Mouse (Mus musculus) ovary, adult 18-20 months (tissue): ENCODE data around the gene Pklr.

Experiments used
- DNase-seq: peaks from one replicate; pipeline ENCODE4 v3.0.0; 2022; ENCODE audit warnings: low spot score, mixed read lengths

Gene Pklr

GRCm38 (mm10) chr3:89163643-89164245, 27.8 kb downstream of the Pklr start:
- no peak for DNase-seq

GRCm38 (mm10) chr3:89164506-89165267, 28.7 kb downstream of the Pklr start, which contains the start of gene Clk2:
Gene Clk2, plus strand, starts transcription at chr3:89164795.
- DNase-seq: peak; percentile 92

- no peak for DNase-seq
Observed at GRCm38 (mm10) chr3:89165268-89165870, 29.4 kb downstream of the Pklr start.

GRCm38 (mm10) chr3:89166945-89167344, 31.0 kb downstream of the Pklr start:
- no peak for DNase-seq

- DNase-seq: no peak
Observed at GRCm38 (mm10) chr3:89174844-89175243, 38.9 kb downstream of the Pklr start.

GRCm38 (mm10) chr3:89175544-89175943, 39.6 kb downstream of the Pklr start:
- no peak for DNase-seq

GRCm38 (mm10) chr3:89176421-89176820, 40.5 kb downstream of the Pklr start:
- DNase-seq: no peak

GRCm38 (mm10) chr3:89177242-89178106, 41.5 kb downstream of the Pklr start, which contains the start of gene Scamp3:
Gene Scamp3, plus strand, starts transcription at chr3:89177473.
- peak; percentile 85 for DNase-seq

- DNase-seq: no peak
Observed at GRCm38 (mm10) chr3:89178107-89178385, 42.1 kb downstream of the Pklr start.

GRCm38 (mm10) chr3:89179056-89179455, 43.1 kb downstream of the Pklr start:
- no peak for DNase-seq

- DNase-seq: no peak
Observed at GRCm38 (mm10) chr3:89181749-89182500, 46.0 kb downstream of the Pklr start.

GRCm38 (mm10) chr3:89182531-89183057, 46.7 kb downstream of the Pklr start:
- no peak for DNase-seq

- DNase-seq: peak; percentile 84
Observed at GRCm38 (mm10) chr3:89183058-89183958, 47.4 kb downstream of the Pklr start, which contains the start of gene Fam189b. Gene Fam189b, plus strand, starts transcription at chr3:89183143.

- no peak for DNase-seq
Observed at GRCm38 (mm10) chr3:89183959-89184315, 48.0 kb downstream of the Pklr start.

GRCm38 (mm10) chr3:89187197-89187596, 51.3 kb downstream of the Pklr start:
- DNase-seq: no peak

GRCm38 (mm10) chr3:89187690-89188477, 51.9 kb downstream of the Pklr start:
- DNase-seq: no peak

- DNase-seq: no peak
Observed at GRCm38 (mm10) chr3:89188478-89188875, 52.5 kb downstream of the Pklr start.

GRCm38 (mm10) chr3:89190436-89190835, 54.5 kb downstream of the Pklr start:
- DNase-seq: no peak

GRCm38 (mm10) chr3:89193351-89193750, 57.4 kb downstream of the Pklr start:
- no peak for DNase-seq
